Mouse (Mus musculus): ENCODE measurements around the gene Traip.

DNA sequence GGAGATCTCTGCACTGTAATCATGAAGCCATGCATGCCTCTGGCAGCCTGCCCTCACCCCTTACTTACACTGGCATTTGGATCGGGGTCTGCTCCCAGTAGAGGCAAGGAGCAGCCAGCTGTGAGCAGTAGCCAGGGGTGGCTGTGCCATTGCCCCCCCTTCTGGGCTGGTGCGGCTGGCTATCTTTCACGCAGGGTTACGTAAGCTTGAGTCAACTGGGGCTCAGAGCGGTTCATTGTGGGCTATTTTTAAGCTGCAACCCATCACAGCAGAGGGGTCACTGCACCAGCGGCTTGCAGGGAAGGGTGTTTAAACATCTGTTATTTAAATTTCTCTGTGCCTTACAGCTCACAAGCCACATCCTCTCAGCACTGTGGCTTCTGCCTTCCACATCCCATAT, 26.0 kb upstream of the Traip start:
- TF ChIP-seq CTCF (conservative IDR thresholded peaks at IDR 0.05; ENCODE audit: insufficient read depth, insufficient read length, low read depth, low read length): no peak
- TF ChIP-seq POLR2A (IDR thresholded peaks at IDR 0.05; ENCODE audit: low read depth, low read length): no peak

Data from kidney, adult 2 months (tissue).